Mouse (Mus musculus) testis, adult 10 weeks (tissue): Measurements from ENCODE around the gene Spg11. TPM values are rescaled to one million over a fixed set of nuclear protein-coding genes. Genes with fewer than 3 reads are reported as not detected.

Source experiments
- polyA plus RNA-seq: library from polyadenylated mRNA; stranded (reverse); fragments of 350-450 nt; fragmentation: Illumina TruSeq; extraction: RNeasy Lipid Tissue Mini Kit (QIAGEN cat#74804); gene quantifications from one replicate; pipeline ENCODE4 v1.2.3, GENCODE M21; 2014; ENCODE audit warnings: low read depth, low replicate concordance

The Spg11 gene
- polyA plus RNA-seq, result 5.5 TPM

GRCm38 (mm10) chr2:122117961-122118958 is at the start of gene Spg11:
Gene Spg11 (minus strand): TSS chr2:122118386.

GRCm38 (mm10) chr2:122160680-122161079 is 42.5 kb upstream of the Spg11 start, which contains the start of gene Trim69:
Gene Trim69 (plus strand): TSS chr2:122160700.

GRCm38 (mm10) chr2:122147508-122148241 is 29.5 kb upstream of the Spg11 start, which contains the start of gene B2m:
Gene B2m (plus strand): TSS chr2:122147686.

GRCm38 (mm10) chr2:122027862-122028755 is 90.1 kb downstream of the Spg11 start, which contains the start of gene Eif3j1:
Gene Eif3j1 (plus strand): TSS chr2:122028546.

Other genes with a start within 250 kb of the Spg11 start
- gene Ctdspl2, start 162.4 kb downstream of the Spg11 start, polyA plus RNA-seq, result 111 TPM
- gene Mageb3, start 162.3 kb downstream of the Spg11 start, polyA plus RNA-seq, result 7.1 TPM
- 41.6 TPM for gene Eif3j1, start 89.8 kb downstream of the Spg11 start, polyA plus RNA-seq
- gene B2m, start 29.3 kb upstream of the Spg11 start, polyA plus RNA-seq, result 233 TPM
- gene Trim69, start 42.3 kb upstream of the Spg11 start, polyA plus RNA-seq, result 202 TPM
- gene Patl2, start 67.8 kb upstream of the Spg11 start, polyA plus RNA-seq, result 0.29 TPM
- 18.3 TPM for gene Terb2, start 67.9 kb upstream of the Spg11 start, polyA plus RNA-seq
- 1,442 TPM for gene Sord, start 116.4 kb upstream of the Spg11 start, polyA plus RNA-seq
- gene Duox2, start 180.1 kb upstream of the Spg11 start, polyA plus RNA-seq, result not detected
- not detected for gene Duoxa2, start 180.5 kb upstream of the Spg11 start, polyA plus RNA-seq
- not detected for gene Duoxa1, start 195.3 kb upstream of the Spg11 start, polyA plus RNA-seq
- not detected for gene Duox1, start 197.3 kb upstream of the Spg11 start, polyA plus RNA-seq